Mouse (Mus musculus) olfactory bulb, adult 2 months (tissue): Measurements from ENCODE around the gene Rab3a.

Experiments
- CTCF ChIP-seq: fragments of 200-500 bp; IDR thresholded peaks from 2 replicates; pipeline ENCODE4 v1.5.1; 2012; ENCODE audit warnings: low read depth, mild to moderate bottlenecking, low read length, moderate library complexity; ENCODE audit not compliant: insufficient read depth
- POLR2A ChIP-seq: fragments of 200-500 bp; IDR thresholded peaks from 2 replicates; pipeline ENCODE4 v1.6.1; 2012; ENCODE audit warnings: mild to moderate bottlenecking, low read depth, low read length, moderate library complexity; ENCODE audit not compliant: insufficient read depth

- no peak for TF ChIP-seq CTCF
- TF ChIP-seq POLR2A: no peak
Observed at GRCm38 (mm10) chr8:70774740-70775139, 20.3 kb downstream of the Rab3a start.
